Mouse (Mus musculus): Measurements from ENCODE around the gene Serhl.

The Serhl gene

GRCm38 (mm10) chr15:83084022-83084640 lies 5.2 kb upstream of the Serhl start:
- no peak for DNase-seq (ENCODE audit: low spot score)

DNA sequence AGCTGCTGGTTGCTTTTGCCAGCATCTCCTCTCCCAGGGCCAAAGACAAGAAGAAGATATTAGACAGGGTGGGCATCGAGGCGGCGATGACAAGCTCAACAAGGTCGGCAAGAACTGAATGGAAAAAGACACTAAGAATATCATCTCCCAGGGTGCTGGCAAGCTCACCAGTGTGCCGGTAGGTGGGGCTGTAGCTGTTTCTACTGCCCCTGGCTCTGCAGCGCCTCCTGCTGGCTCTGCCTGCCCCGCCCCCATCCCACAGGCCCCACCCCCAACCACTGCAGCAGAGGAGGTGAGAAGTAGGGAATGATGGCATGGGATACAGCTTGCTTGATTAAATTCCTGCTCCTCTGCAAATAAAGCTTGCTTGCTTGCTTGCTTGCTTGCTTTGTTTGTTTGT lies 3.4 kb upstream of the Serhl start:
- DNase-seq (ENCODE audit: low spot score): peak; percentile 47

- no peak for DNase-seq (ENCODE audit: low spot score)
These were observed 2.5 kb upstream of the Serhl start for GRCm38 (mm10) chr15:83086636-83087328.

- DNase-seq (ENCODE audit: low spot score): no peak
These were observed 544 bp upstream of the Serhl start for GRCm38 (mm10) chr15:83088495-83089428.

- DNase-seq (ENCODE audit: low spot score): no peak
These were observed 1.6 kb downstream of the Serhl start for GRCm38 (mm10) chr15:83090874-83091273.

- DNase-seq (ENCODE audit: low spot score): no peak
These were observed 4.4 kb downstream of the Serhl start for GRCm38 (mm10) chr15:83093687-83094086.

GRCm38 (mm10) chr15:83095950-83096349 lies 6.6 kb downstream of the Serhl start:
- DNase-seq (ENCODE audit: low spot score): no peak

- peak; percentile 90 for DNase-seq (ENCODE audit: low spot score)
These were observed 10.4 kb downstream of the Serhl start for GRCm38 (mm10) chr15:83099533-83100331.

- no peak for DNase-seq (ENCODE audit: low spot score)
These were observed 11.0 kb downstream of the Serhl start for GRCm38 (mm10) chr15:83100332-83100662.

DNA sequence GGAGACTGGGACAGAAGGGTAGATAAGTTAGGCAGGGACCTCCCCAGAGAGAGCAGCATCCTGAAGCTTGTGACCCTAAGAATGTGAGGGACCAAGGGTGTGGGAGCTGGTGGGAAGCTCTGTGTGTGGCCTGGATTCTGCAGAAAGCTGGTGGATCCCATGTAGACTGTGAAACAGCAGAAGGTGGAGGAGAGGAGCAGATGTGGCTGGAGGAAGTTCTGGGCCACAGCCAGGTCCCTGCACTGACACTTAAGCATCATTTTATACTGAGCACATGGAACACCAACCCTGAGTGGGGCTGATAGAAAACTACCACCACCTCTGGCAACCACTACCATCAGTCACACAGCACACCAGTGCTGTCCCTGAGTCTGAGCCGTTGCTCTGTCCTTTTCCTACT lies 13.8 kb downstream of the Serhl start:
- DNase-seq (ENCODE audit: low spot score): no peak

- no peak for DNase-seq (ENCODE audit: low spot score)
These were observed 17.1 kb downstream of the Serhl start for GRCm38 (mm10) chr15:83106426-83106825.

GRCm38 (mm10) chr15:83107814-83108213 lies 18.5 kb downstream of the Serhl start:
- DNase-seq (ENCODE audit: low spot score): no peak

GRCm38 (mm10) chr15:83111290-83111689 lies 22.0 kb downstream of the Serhl start:
- DNase-seq (ENCODE audit: low spot score): no peak

DNA sequence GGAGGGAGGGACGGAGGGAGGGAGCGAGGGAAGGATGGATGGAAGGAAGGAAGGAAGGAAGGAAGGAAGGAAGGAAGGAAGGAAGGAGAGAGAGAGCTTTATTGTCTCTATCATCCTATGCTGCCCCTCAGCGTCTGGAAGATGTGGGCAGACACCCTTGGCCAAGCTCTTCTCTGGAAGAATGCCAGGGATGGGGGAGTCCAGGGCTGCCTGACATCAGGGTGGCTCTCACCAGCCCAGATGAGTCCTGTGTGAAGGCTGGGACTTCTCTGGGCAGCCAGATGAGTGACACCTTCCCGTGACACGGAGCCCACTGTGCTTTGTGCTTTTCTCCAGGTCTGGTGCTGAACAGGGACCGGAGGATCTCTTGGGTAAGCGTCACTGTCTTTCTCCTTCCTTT lies 22.6 kb downstream of the Serhl start:
- DNase-seq (ENCODE audit: low spot score): no peak

DNA sequence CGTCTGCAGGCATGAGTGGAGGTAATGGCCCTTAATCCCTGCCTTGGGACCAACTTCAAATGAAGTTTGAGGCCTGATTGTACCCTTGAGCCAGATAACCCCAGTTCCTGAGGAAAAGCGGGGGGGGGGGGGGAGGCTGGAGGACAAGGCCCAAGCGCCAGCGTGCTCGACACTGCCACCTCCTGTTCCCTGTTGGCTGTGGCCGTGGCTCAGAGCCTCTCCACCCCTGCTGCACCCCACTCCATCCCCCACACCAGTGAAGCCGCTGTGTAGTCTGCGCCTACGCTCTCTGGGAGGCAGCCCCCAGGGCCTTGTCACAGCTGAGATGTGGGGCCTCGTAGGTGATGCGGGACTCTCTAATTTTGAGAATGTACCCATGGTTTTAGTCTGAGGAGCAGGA lies 23.6 kb downstream of the Serhl start:
- peak; percentile 60 for DNase-seq (ENCODE audit: low spot score)

DNA sequence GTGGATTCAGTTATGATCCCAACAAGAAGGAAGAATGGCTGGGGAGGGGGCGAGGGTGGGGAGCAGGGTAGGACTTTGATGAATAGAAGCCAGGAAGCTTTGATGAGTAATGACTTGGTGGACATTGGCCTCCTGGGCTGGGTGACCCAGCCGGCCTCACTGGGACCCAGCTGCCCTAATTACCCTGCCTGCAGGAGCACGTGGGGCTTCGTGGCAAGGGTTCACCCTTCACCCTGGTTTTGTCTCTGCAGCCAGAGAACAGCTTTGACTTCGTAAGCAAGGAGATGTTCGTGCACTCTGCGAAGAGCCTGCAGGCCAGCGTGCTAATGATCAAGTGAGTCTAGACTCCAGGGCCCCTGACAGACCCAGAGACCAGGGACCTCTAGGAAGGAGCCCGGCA lies 24.8 kb downstream of the Serhl start:
- no peak for DNase-seq (ENCODE audit: low spot score)

- no peak for DNase-seq (ENCODE audit: low spot score)
These were observed 25.8 kb downstream of the Serhl start for GRCm38 (mm10) chr15:83115071-83115470.

GRCm38 (mm10) chr15:83118360-83118759 lies 29.1 kb downstream of the Serhl start:
- DNase-seq (ENCODE audit: low spot score): no peak

- DNase-seq (ENCODE audit: low spot score): no peak
These were observed 32.6 kb downstream of the Serhl start for GRCm38 (mm10) chr15:83121709-83122565.

GRCm38 (mm10) chr15:83122566-83123145 lies 33.4 kb downstream of the Serhl start, which contains the start of gene Rrp7a:
Gene Rrp7a (minus strand): TSS chr15:83122801.
- DNase-seq (ENCODE audit: low spot score): peak; percentile 93

GRCm38 (mm10) chr15:83124625-83125024 lies 35.3 kb downstream of the Serhl start:
- DNase-seq (ENCODE audit: low spot score): no peak
